Mouse (Mus musculus) spleen, adult 2 months (tissue): Measurements from ENCODE around the gene Shb. TPM values are rescaled to one million over a fixed set of nuclear protein-coding genes. Genes with fewer than 3 reads are reported as not detected.

Experiments
- DNase-seq, 2 experiments: peaks; one replicate each; pipeline versions ENCODE4 v3.0.0 to v3.0.0-alpha.2; 2012 to 2021; ENCODE audit warnings: low spot score in 2 of 2, low read depth in 1 of 2
- H3K27ac ChIP-seq: fragments of 200-500 bp; 2 replicates; pipeline ENCODE4 v1.5.1; 2012; ENCODE audit warnings: low read length, inconsistent platforms; ENCODE audit not compliant: insufficient read depth
- H3K27me3 ChIP-seq: fragments of 200-500 bp; 2 replicates; pipeline ENCODE4 v1.6.1; 2012; ENCODE audit warnings: mild to moderate bottlenecking, moderate library complexity, low read length, inconsistent platforms; ENCODE audit not compliant: control insufficient read depth, insufficient read depth
- H3K36me3 ChIP-seq: fragments of 200-500 bp; 2 replicates; pipeline ENCODE4 v1.6.1; 2012; ENCODE audit warnings: mild to moderate bottlenecking, low read length, inconsistent platforms; ENCODE audit not compliant: control insufficient read depth, insufficient read depth
- H3K4me1 ChIP-seq: fragments of 200-500 bp; 2 replicates; pipeline ENCODE4 v1.6.1; 2011; ENCODE audit warnings: inconsistent platforms; ENCODE audit not compliant: control insufficient read depth, insufficient read depth, insufficient read length
- H3K4me3 ChIP-seq: fragments of 200-500 bp; 2 replicates; pipeline ENCODE4 v1.5.1; 2011; ENCODE audit warnings: mild to moderate bottlenecking, inconsistent platforms; ENCODE audit not compliant: insufficient read depth, insufficient read length; ENCODE audit errors: extremely low read depth
- CTCF ChIP-seq: fragments of 200-500 bp; IDR thresholded peaks from 2 replicates; pipeline ENCODE4 v1.5.1; 2011; ENCODE audit warnings: mild to moderate bottlenecking, inconsistent platforms; ENCODE audit not compliant: insufficient read depth, insufficient read length, insufficient replicate concordance; ENCODE audit errors: extremely low read depth
- POLR2A ChIP-seq: fragments of 200-500 bp; IDR thresholded peaks from 2 replicates; pipeline ENCODE4 v1.6.1; 2011; ENCODE audit warnings: low read depth, low read length, inconsistent platforms
- WGBS: fragments of 180-500 bp; shearing (Covaris S2); methylation state at CpG from one replicate; pipeline ENCODE4 v1.1.7; 2018; 5-methylcytosine and 5-hydroxymethylcytosine counted together
- polyA plus RNA-seq: library from polyadenylated mRNA; depleted of rRNA; stranded (reverse); fragments of >200 nt; gene quantifications from 2 replicates; pipeline ENCODE4 v1.2.3, GENCODE M21; 2012

The Shb gene
- polyA plus RNA-seq, 1 experiment: 8.6 TPM

DNA sequence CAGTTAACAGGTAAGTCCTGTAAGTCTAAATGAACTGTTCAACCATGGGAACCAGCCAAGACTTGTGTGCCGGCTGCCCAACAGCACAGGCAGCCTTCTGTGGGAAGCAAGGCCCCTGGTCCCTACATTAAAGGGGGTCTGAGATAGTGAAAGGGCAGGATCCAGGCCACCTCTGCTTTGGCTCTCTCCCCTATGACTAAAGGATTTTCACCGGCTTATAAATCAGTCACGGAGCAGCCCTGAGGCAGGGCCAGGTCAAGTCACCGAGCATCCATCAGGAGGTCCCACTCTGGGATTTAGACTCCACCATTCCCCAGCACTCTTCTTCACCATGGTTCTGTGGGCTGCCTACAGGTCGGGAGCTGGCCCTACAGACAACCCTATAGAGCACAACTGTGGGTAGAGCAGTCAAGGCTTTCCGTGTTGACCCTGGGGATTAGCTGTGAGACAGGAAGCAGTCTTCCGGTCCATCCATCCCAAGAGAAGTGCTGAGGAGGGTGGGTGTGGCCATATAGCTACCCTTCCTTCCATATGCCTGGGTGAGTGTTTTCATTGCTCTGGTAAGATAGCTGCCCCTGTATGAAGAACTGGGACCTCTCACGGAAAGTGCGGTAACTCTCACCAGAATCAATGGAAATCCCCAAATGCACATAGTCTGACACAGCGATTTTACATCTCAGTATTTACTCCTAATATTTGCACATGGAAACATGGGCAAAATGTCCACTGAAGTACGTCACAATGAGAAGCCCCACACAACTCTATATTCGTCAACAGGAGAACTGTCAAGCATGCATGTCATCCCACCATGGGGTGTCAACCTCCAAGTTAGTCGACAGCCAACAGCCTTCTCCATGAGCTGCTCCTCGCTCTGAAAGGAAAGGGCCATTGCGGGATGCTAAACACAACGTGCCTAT is 40.3 kb downstream of the Shb start:
- H3K4me3 ChIP-seq: no peak overlapping the region
- no peaks in the 10 kb centered on the region for H3K27me3 ChIP-seq
- H3K4me1 ChIP-seq: peaks cover 7% of the 10 kb centered on the region; the same call in 1 of the 2 replicates
- WGBS: 48% methylated on average over 16 of the region's 16 CpGs
- TF ChIP-seq CTCF (no peak), POLR2A (no peak)
- no peak overlapping the region for H3K27ac ChIP-seq
- DNase-seq: no peak
- no peaks in the 10 kb centered on the region for H3K36me3 ChIP-seq

DNA sequence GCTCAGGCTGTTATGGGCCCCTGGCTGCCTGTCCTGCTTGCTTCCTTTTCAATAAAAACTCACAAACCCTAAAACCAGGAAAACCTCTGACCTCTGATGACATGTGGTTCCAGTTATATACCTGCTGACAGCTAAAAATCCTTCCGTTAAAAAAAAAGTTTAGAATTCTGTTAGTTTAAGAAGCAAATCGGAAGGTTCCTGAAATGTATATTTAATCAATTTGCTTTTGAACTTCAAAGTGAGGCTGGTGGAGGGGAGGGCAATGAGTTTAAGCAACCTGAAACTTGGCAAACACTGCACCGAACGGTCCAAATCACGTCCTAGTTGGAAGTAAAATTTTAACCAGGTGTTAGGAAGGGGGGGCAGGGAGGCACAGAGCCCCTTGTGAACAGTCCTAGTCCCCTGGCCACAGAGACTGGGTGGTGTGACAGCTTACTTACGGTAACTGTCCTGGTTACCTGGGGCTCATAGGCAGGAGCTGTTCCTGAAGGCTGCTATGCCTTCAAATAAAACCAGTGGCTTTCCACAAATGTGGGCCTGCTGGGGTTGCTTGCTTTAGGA is 41.1 kb downstream of the Shb start:
- 77% methylated on average over 6 of the region's 6 CpGs for WGBS

DNA sequence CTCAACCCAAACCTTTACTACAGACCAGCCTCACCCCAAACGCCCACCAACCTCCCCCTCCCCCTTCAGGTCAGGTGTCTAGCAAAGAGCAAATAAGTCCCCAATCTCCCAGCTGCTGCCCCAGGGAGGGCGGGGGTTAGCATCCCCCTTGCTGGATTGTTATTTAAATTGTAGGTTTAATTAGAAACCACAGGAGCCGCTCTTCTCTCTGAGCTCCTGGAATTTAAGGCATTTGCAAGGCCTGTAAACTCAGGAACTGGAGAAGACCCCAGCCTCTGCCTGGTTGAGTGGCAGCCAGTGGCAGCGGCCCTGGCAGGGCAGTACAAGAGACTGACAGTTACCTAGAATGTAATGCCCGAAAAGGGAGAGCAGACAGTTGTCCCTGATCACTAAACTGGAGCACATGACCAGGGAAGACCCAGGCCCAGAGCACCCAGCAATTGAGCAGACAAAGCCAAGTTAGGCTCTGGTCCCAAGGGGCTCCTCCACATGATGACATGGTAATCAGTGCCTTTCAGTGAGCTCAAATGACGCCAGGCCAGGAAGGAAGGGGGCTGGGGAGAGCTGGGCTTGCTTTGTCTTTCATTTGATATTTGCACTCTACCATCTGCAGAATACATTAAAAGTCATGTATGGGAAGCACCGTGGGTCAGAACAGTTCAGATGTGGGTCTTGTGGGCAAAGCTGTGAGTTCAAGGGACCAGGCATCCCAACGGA is 42.1 kb downstream of the Shb start:
- Histone ChIP-seq H3K4me3 (no peak overlapping the region), H3K4me1 (peaks cover 7% of the 10 kb centered on the region; the same call in 1 of the 2 replicates), H3K36me3 (no peaks in the 10 kb centered on the region), H3K27ac (no peak overlapping the region), H3K27me3 (no peaks in the 10 kb centered on the region)
- no peak for DNase-seq
- TF ChIP-seq CTCF: no peak
- TF ChIP-seq POLR2A: no peak
- WGBS: 61% methylated on average over 8 of the region's 8 CpGs

More for the DNA sequence above, 41.1 kb downstream of the Shb start:
- Histone ChIP-seq H3K4me1 (peaks cover 7% of the 10 kb centered on the region; the same call in 1 of the 2 replicates), H3K27me3 (no peaks in the 10 kb centered on the region), H3K36me3 (no peaks in the 10 kb centered on the region), H3K4me3 (no peak overlapping the region), H3K27ac (no peak overlapping the region)
- no peak for DNase-seq
- TF ChIP-seq CTCF: no peak
- no peak for TF ChIP-seq POLR2A

DNA sequence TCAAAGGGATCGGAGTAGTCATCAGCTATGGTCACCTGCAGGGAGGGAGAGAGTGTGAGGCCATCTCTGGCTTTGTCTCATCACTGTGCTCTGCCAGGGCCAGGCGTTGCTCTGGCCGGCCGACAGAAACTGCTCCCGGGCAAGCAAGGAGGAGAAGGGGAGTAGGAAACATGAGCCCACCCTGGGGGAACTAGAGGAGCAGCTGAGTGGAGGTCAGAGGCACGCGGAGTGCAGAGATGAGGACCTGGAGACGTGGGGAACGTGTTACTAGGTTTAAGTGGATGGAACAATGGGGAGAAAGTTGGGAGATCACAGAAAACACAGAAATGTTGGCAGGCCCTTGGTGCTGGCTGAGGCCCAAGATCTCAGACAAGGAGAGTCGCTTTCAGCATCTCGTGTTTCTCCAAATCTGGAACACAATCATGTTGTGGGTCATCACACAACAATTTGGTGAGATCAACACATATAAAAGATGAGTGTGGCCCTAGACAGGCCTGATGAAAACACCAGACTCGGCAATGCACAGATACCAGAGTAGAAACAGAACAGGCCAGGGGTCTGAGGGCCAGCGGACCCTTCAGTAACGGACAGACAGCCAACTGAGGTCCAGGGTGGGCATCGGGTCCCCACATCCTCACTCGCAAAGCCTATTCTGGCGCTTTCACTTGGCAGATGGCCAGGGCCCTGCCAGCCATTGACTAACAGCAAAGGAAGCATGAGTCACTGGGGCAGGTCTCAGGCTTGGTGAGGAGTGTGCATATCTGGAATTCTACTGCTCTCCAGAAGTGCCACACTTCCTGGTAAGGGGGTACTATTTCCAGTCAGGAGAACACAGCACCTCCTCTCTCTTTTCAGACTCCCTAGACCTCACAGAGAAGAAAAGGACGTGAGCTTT is 42.9 kb downstream of the Shb start:
- H3K4me3 ChIP-seq: no peak overlapping the region
- H3K36me3 ChIP-seq: no peaks in the 10 kb centered on the region
- TF ChIP-seq POLR2A (no peak), CTCF (no peak)
- DNase-seq: no peak
- no peak overlapping the region for H3K27ac ChIP-seq
- whole genome bisulfite sequencing: 68% methylated on average over 18 of the region's 18 CpGs
- H3K4me1 ChIP-seq: peaks cover 7% of the 10 kb centered on the region; the same call in 1 of the 2 replicates
- no peaks in the 10 kb centered on the region for H3K27me3 ChIP-seq

DNA sequence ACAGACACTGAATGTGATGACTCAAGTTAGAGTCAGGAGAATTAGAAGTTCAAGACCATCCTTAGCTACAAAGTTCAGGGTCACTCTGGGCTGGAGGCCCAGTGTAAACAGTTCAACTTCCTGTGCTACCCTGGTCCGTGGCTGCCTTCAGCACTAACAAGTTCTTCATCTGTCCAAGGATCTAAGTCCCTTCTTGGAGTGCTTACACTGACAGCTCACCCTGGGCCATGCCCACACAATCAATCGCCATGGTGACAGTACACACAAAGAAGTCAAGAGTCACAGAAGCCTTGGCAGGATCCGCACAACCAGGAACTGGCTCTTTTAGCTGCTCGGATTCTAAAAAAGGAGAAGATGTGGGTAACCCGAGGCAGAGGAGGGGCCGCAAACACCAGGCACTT is 44.6 kb downstream of the Shb start:
- peaks cover 7% of the 10 kb centered on the region; the same call in 1 of the 2 replicates for H3K4me1 ChIP-seq
- WGBS: 27% methylated on average over 6 of the region's 6 CpGs

DNA sequence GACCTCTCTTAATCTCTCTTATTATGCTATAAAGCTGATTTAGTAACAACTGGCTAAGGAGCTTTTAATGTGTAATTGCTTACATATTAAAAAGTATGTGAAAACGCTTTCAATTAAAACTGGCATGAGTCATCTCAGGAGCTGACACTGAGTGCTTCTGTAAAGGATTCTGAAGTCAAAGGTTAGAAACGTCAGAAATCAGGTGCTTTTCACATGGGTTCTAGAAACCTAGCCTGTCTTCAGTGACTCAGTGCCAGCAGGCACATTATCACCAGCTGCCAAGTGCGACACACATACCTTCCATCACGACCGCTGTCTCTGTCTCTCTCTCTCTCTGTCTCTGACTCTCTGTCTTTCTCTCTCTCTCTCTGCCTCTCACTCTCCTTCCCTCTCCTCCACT is 47.2 kb downstream of the Shb start:
- Histone ChIP-seq H3K27ac (no peak overlapping the region), H3K4me3 (no peak overlapping the region), H3K27me3 (no peaks in the 10 kb centered on the region), H3K36me3 (no peaks in the 10 kb centered on the region), H3K4me1 (peaks cover 2% of the 10 kb centered on the region; the same call in 1 of the 2 replicates)
- WGBS: 88% methylated on average over 5 of the region's 5 CpGs
- no peak for DNase-seq
- no peak for TF ChIP-seq CTCF
- no peak for TF ChIP-seq POLR2A

More for the DNA sequence above, 44.6 kb downstream of the Shb start:
- Histone ChIP-seq H3K4me3 (no peak overlapping the region), H3K27ac (no peak overlapping the region), H3K36me3 (no peaks in the 10 kb centered on the region), H3K27me3 (no peaks in the 10 kb centered on the region)
- DNase-seq: no peak
- TF ChIP-seq CTCF (no peak), POLR2A (no peak)
